Mouse (Mus musculus): ENCODE data around the gene Vegfd. TPM values are rescaled to one million over a fixed set of nuclear protein-coding genes. Genes with fewer than 3 reads are reported as not detected.

The Vegfd gene
- polyA plus RNA-seq, 1 experiment = 1.1 TPM

DNA sequence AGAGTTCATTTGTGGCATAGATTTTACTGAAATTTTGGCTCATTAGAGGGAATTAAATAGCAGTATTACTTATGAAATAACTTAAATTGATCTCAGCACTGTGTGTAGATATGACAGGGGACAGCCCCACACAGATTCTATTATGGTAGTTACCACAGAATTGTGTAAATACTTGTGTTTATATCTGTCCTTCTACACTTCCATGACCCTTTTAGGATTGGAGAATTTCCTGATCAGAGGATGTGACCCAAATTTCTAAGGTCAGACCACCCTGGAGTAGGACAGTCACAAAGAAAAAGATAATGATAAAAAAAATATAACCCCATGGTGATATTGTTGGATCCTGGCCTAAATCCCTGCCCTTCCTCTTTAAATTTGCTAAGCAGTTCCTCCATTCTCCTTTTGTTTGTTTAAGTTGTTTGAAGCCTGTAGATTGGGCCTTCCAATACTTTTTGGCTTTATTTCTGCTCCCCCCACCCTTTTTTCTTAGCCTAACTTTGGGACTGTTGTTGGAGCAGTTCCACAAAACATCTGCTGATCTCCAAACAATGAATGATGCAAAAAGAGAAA lies 32.0 kb downstream of the Vegfd start:
- H3K27ac ChIP-seq (ENCODE audit: insufficient read depth, low read length) = no peak overlapping the region
- no peak overlapping the region for H3K4me3 ChIP-seq (ENCODE audit: extremely low read depth, insufficient read depth, insufficient read length)
- H3K27me3 ChIP-seq (ENCODE audit: control insufficient read depth, insufficient read depth, low read length) = no peaks in the 10 kb centered on the region
- H3K4me1 ChIP-seq (ENCODE audit: control insufficient read depth, insufficient read depth, insufficient read length) = no peaks in the 10 kb centered on the region
- TF ChIP-seq CTCF (IDR thresholded peaks at IDR 0.05; ENCODE audit: extremely low read depth, insufficient read depth, insufficient read length, insufficient replicate concordance) = no peak
- no peak for TF ChIP-seq POLR2A (IDR thresholded peaks at IDR 0.05; ENCODE audit: low read depth, low read length)
- no peaks in the 10 kb centered on the region for H3K36me3 ChIP-seq (ENCODE audit: control insufficient read depth, insufficient read depth, low read length)
- no peak for DNase-seq (ENCODE audit: low read depth in 1 of 2, low spot score in 2 of 2)

DNA sequence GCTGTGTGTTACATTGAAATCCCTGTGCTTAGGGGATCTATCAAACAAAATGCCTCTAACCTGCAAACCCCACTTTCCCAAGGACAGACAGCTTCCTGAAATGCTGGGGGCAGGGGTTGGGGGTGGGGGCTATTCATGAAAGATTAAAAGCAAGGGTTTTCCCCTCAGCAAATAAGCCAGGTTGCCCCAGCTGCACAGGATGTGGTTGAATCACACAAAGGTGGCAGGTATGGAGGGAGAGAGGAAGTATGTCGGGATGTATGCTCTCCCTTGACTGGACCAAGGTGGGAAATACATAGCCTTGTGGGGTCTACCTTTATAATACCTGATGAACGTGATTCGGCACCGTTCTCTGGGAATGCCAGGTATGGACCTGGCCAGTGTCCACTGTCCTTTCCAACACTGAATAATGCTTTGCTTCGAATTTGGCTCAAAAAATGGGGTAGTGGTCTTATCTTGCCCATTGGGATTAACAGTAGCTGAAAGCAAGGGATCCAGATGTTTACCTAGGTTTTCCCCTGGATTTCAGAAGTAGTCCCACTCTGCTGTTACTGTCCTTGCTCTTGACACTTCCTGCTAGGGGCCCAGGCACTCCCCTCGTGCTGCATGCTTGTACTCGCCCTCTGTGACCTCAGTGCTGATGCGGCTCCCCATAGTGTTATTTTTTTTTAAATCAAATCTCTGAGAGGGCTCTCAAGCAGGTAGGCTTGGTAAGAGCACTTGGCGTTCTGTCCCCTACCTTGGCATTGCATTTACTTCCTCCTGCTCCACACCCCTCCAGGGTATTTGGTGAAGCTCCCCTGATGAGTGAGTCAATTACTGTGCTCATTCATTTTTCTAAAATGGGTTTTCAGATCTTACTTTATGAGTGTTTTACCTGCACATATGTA lies 33.2 kb downstream of the Vegfd start:
- H3K27me3 ChIP-seq (ENCODE audit: control insufficient read depth, insufficient read depth, low read length) = no peaks in the 10 kb centered on the region
- no peaks in the 10 kb centered on the region for H3K36me3 ChIP-seq (ENCODE audit: control insufficient read depth, insufficient read depth, low read length)
- H3K4me1 ChIP-seq (ENCODE audit: control insufficient read depth, insufficient read depth, insufficient read length) = no peaks in the 10 kb centered on the region
- no peak for TF ChIP-seq POLR2A (IDR thresholded peaks at IDR 0.05; ENCODE audit: low read depth, low read length)
- no peak for TF ChIP-seq CTCF (IDR thresholded peaks at IDR 0.05; ENCODE audit: extremely low read depth, insufficient read depth, insufficient read length, insufficient replicate concordance)
- no peak for DNase-seq (ENCODE audit: low read depth in 1 of 2, low spot score in 2 of 2)
- H3K4me3 ChIP-seq (ENCODE audit: extremely low read depth, insufficient read depth, insufficient read length) = no peak overlapping the region
- 60% methylated on average over 9 of the region's 9 CpGs for WGBS
- no peak overlapping the region for H3K27ac ChIP-seq (ENCODE audit: insufficient read depth, low read length)

DNA sequence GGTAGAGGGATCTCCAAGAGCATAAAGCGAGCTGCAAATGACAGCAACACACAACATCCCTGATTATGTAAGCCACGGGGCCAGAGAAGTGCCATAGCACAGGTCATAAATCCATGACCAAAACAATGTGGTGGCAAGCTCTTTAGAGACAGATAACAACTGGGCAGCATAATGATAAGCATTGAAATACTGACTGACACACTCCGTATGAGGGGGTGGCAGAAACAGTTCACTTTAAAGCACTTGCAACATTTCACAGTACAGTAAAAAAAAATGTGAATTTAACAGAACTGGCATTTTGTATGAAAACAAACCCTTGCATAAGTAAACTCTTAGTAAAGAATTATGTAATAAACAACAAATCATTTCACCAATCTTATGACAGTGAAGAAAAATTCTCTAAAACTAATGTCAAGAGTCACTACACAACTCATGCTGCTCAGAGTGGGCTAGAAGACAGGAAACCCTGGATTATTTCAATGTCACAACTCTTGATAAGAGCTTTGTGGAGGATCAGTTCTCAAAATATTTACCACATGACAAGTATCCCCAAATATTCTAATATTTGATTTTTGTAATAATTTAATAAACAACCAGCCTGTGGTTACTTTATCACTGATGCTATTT lies 35.2 kb downstream of the Vegfd start:
- no peak for DNase-seq (ENCODE audit: low read depth in 1 of 2, low spot score in 2 of 2)
- Histone ChIP-seq H3K4me1 (ENCODE audit: control insufficient read depth, insufficient read depth, insufficient read length) (no peaks in the 10 kb centered on the region), H3K27ac (ENCODE audit: insufficient read depth, low read length) (no peak overlapping the region), H3K4me3 (ENCODE audit: extremely low read depth, insufficient read depth, insufficient read length) (no peak overlapping the region), H3K36me3 (ENCODE audit: control insufficient read depth, insufficient read depth, low read length) (no peaks in the 10 kb centered on the region), H3K27me3 (ENCODE audit: control insufficient read depth, insufficient read depth, low read length) (no peaks in the 10 kb centered on the region)
- TF ChIP-seq POLR2A (IDR thresholded peaks at IDR 0.05; ENCODE audit: low read depth, low read length) (no peak), CTCF (IDR thresholded peaks at IDR 0.05; ENCODE audit: extremely low read depth, insufficient read depth, insufficient read length, insufficient replicate concordance) (no peak)
- WGBS = 83% methylated on average over 3 of the region's 3 CpGs

DNA sequence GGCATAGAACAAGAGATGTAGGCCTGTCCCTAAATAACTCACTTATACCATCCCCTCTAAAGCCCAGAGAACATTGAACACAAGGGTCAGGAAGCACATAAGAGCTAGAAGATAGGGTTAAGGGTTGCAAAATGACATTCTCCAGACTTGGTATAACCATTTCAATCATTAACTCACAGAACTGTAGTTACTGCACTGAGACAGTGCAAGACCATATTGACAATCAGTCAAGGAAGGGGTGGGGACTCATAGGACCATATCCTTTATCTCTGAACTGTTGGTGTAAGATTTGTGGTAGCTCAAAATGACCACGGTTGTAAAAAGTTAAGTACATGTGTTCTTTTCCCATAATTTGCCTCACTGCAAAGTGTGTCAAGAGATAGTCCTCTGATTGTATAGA lies 37.4 kb downstream of the Vegfd start:
- Histone ChIP-seq H3K4me1 (ENCODE audit: control insufficient read depth, insufficient read depth, insufficient read length) (no peaks in the 10 kb centered on the region), H3K36me3 (ENCODE audit: control insufficient read depth, insufficient read depth, low read length) (no peaks in the 10 kb centered on the region), H3K27me3 (ENCODE audit: control insufficient read depth, insufficient read depth, low read length) (no peaks in the 10 kb centered on the region), H3K4me3 (ENCODE audit: extremely low read depth, insufficient read depth, insufficient read length) (no peak overlapping the region), H3K27ac (ENCODE audit: insufficient read depth, low read length) (no peak overlapping the region)
- 61% methylated on average over 1 of the region's 1 CpGs for WGBS
- TF ChIP-seq CTCF (IDR thresholded peaks at IDR 0.05; ENCODE audit: extremely low read depth, insufficient read depth, insufficient read length, insufficient replicate concordance) (no peak), POLR2A (IDR thresholded peaks at IDR 0.05; ENCODE audit: low read depth, low read length) (no peak)
- DNase-seq (ENCODE audit: low read depth in 1 of 2, low spot score in 2 of 2) = no peak

DNA sequence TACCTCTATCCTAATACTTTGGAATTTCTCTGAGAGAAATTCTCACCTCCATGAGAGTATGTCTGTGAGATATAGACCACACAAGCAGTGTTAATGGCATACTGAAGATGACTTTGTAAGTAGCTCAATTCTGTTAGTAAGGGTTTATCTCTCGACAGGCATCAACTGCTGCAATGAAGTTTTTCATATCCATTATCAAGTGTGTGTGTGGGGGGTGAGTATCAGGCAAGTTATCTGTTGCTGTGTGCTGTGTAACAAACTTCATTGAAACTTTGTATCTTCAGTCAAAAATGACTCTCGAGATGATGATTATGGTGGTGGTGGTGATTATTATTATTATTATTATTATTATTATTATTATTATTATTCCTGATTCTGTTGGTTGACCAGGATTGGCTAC lies 43.6 kb downstream of the Vegfd start:
- H3K4me3 ChIP-seq (ENCODE audit: extremely low read depth, insufficient read depth, insufficient read length) = no peak overlapping the region
- no peaks in the 10 kb centered on the region for H3K27me3 ChIP-seq (ENCODE audit: control insufficient read depth, insufficient read depth, low read length)
- no peaks in the 10 kb centered on the region for H3K4me1 ChIP-seq (ENCODE audit: control insufficient read depth, insufficient read depth, insufficient read length)
- no peak for DNase-seq (ENCODE audit: low read depth in 1 of 2, low spot score in 2 of 2)
- H3K36me3 ChIP-seq (ENCODE audit: control insufficient read depth, insufficient read depth, low read length) = no peaks in the 10 kb centered on the region
- TF ChIP-seq CTCF (IDR thresholded peaks at IDR 0.05; ENCODE audit: extremely low read depth, insufficient read depth, insufficient read length, insufficient replicate concordance) = no peak
- no peak for TF ChIP-seq POLR2A (IDR thresholded peaks at IDR 0.05; ENCODE audit: low read depth, low read length)
- 83% methylated on average over 2 of the region's 2 CpGs for WGBS
- H3K27ac ChIP-seq (ENCODE audit: insufficient read depth, low read length) = no peak overlapping the region

DNA sequence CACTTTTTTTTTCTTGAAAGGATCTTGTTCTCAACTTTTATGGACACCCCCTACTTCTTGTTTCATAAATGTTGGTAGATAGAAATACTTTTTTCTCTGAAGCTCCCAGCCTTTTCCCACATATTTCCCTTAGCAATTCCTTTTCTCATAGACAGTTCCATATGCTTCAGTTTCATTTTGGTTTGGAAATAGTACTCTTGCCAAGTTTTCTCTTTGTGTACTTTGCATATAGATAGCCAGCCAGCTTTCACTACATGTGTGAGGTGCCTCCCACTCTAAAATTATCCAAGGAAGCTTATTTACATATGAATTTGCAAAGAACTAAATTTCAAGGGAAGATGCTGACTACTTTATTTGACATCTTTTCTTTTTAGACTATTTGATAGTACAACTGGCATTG lies 44.8 kb downstream of the Vegfd start:
- Histone ChIP-seq H3K4me1 (ENCODE audit: control insufficient read depth, insufficient read depth, insufficient read length) (no peaks in the 10 kb centered on the region), H3K27me3 (ENCODE audit: control insufficient read depth, insufficient read depth, low read length) (no peaks in the 10 kb centered on the region), H3K4me3 (ENCODE audit: extremely low read depth, insufficient read depth, insufficient read length) (no peak overlapping the region), H3K27ac (ENCODE audit: insufficient read depth, low read length) (no peak overlapping the region), H3K36me3 (ENCODE audit: control insufficient read depth, insufficient read depth, low read length) (peaks cover 3% of the 10 kb centered on the region)
- no peak for DNase-seq (ENCODE audit: low read depth in 1 of 2, low spot score in 2 of 2)
- TF ChIP-seq POLR2A (IDR thresholded peaks at IDR 0.05; ENCODE audit: low read depth, low read length) (no peak), CTCF (IDR thresholded peaks at IDR 0.05; ENCODE audit: extremely low read depth, insufficient read depth, insufficient read length, insufficient replicate concordance) (no peak)

Measured in spleen, adult 2 months (tissue).